Mouse (Mus musculus) cerebellum, adult 9-11 months (tissue): ENCODE measurements around the gene Cpm.
A peak's percentile ranks its signal among the peaks of the same experiment; 100 is the strongest.

Source experiments
- DNase-seq: peaks from one replicate; pipeline ENCODE4 v3.0.0; 2022

The Cpm gene

GRCm38 (mm10) chr10:117664926-117665209, 35.6 kb downstream of the Cpm start:
- no peak for DNase-seq

GRCm38 (mm10) chr10:117665376-117666275, 36.3 kb downstream of the Cpm start:
- DNase-seq = no peak

- no peak for DNase-seq
Measured at GRCm38 (mm10) chr10:117666361-117666760, 37.1 kb downstream of the Cpm start.

- no peak for DNase-seq
Measured at GRCm38 (mm10) chr10:117666947-117667630, 37.8 kb downstream of the Cpm start.

GRCm38 (mm10) chr10:117667663-117668507, 38.6 kb downstream of the Cpm start:
- no peak for DNase-seq

GRCm38 (mm10) chr10:117668546-117669300, 39.4 kb downstream of the Cpm start:
- DNase-seq = no peak

- DNase-seq = no peak
Measured at GRCm38 (mm10) chr10:117669449-117670090, 40.3 kb downstream of the Cpm start.

DNA sequence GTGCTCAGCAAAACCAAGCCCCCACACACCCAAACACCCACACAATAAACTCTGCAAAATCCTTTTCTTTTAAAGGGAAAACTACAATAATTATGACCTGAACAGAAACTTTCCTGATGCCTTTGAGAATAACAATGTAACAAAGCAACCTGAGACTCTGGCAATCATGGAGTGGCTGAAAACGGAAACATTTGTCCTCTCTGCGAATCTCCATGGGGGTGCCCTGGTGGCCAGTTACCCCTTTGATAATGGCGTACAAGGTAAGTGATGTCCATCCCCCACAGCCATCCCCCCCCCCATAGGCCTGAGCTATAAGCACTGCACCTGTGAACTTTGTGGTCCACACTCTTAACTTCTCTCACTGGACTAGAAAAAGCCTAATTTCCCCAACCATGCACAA, 40.8 kb downstream of the Cpm start:
- DNase-seq = no peak

DNA sequence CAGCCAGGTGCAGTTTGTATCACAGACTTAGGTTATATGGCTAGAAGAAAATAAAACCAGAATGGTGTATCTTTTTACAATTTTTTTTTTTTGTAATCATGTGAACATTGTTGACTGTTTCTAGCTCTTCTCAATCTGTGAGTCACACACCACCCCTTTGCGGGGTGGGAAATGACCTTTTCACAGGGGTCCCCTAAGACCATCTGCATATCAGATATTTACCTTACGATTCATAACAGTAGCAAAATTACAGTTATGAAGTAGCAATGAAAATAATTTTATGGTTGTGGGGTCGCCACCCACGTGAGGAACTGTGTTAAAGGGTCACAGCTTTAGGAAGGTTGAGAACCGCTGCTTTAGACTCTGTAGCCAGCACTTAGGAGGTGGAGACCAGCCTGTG, 41.5 kb downstream of the Cpm start:
- DNase-seq = no peak

- DNase-seq = no peak
Measured at GRCm38 (mm10) chr10:117671266-117671665, 42.0 kb downstream of the Cpm start.

- no peak for DNase-seq
Measured at GRCm38 (mm10) chr10:117671930-117672666, 42.8 kb downstream of the Cpm start.

DNA sequence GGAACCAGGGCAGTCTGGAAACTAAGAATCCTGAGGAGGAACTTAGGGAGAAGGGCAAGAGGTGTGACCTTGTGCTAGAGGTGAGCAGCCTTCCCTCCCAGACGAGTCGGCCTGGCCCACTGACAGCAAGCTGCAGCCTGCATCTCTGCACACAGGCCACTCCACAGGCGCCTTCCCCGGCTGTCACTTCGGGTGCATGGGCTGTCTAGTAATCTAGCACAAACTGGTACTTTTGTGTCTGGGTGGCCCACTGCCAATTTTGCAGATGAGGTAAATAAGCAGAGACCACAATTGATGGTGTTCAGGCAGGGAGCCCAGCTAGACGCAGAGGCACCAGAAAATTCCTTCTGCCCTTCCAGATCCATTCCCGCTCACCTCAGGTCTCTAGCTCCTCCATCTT, 43.4 kb downstream of the Cpm start:
- DNase-seq = peak; percentile 45

- no peak for DNase-seq
Measured at GRCm38 (mm10) chr10:117673913-117674312, 44.6 kb downstream of the Cpm start.

GRCm38 (mm10) chr10:117674359-117675019, 45.2 kb downstream of the Cpm start:
- no peak for DNase-seq

- peak; percentile 90 for DNase-seq
Measured at GRCm38 (mm10) chr10:117675096-117676035, 46.1 kb downstream of the Cpm start.

DNA sequence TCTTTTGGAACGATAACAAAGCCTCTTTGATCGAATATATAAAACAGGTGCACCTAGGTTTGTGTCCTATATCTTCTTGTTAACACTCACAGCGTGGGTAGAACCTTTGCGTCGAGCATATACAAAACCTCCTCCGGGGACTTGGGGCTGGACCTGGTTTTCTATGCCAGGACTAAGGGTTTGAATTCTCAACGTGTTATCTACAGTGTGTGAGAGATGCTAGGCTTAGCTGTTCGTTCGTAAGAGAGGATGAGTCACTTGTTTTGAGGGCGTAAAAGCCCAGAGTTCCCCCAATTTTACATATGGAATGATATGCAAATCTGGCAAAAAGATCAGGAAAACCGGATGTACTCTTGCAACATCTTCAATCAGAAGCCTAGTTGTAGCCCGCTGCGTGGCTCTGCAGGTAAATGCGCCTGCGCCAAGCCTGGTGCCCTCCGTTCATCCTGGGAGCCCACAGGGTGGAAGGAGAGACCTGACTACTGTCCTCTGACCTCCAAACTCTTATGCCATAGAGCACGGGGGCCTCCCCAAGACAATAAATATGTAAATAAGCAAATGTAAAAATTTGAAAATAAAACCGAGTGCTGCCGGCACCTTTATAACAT, 46.8 kb downstream of the Cpm start:
- peak; percentile 82 for DNase-seq

- DNase-seq = peak; percentile 67
Measured at GRCm38 (mm10) chr10:117676644-117677313, 47.5 kb downstream of the Cpm start.

- peak; percentile 20 for DNase-seq
Measured at GRCm38 (mm10) chr10:117677494-117678236, 48.4 kb downstream of the Cpm start.
